Mouse (Mus musculus) stomach, embryonic 16.5 days (tissue): ENCODE data around the gene Spag16. TPM values are rescaled to one million over a fixed set of nuclear protein-coding genes. Genes with fewer than 3 reads are reported as not detected.

ENCODE experiments used
- ATAC-seq: fragments of 200-750 bp; cut with Nextera tagmentation; 2 replicates; pipeline ENCODE4 v1.8.0; 2017; ENCODE audit warnings: moderate number of reproducible peaks, moderate TSS enrichment; ENCODE audit not compliant: insufficient read depth, low FRiP score
- H3K27ac ChIP-seq: fragments of 300-500 bp; sonication (generic); 2 replicates; pipeline ENCODE4 v1.5.1; 2014; ENCODE audit warnings: low read length
- H3K27me3 ChIP-seq: fragments of 300-500 bp; sonication (generic); 2 replicates; pipeline ENCODE4 v1.6.1; 2014; ENCODE audit warnings: low read length, control low read depth, mixed read lengths; ENCODE audit not compliant: control insufficient read depth, insufficient read depth
- H3K36me3 ChIP-seq: fragments of 300-500 bp; sonication (generic); 2 replicates; pipeline ENCODE4 v1.6.1; 2014; ENCODE audit warnings: low read length; ENCODE audit not compliant: control insufficient read depth, insufficient read depth
- H3K4me1 ChIP-seq: fragments of 300-500 bp; sonication (generic); 2 replicates; pipeline ENCODE4 v1.6.1; 2014; ENCODE audit warnings: low read length, control low read depth, mixed read lengths; ENCODE audit not compliant: control insufficient read depth, insufficient read depth
- H3K4me2 ChIP-seq: fragments of 300-500 bp; sonication (generic); 2 replicates; pipeline ENCODE4 v1.6.1; 2014; ENCODE audit warnings: low read depth, low read length, mixed read lengths
- H3K4me3 ChIP-seq: fragments of 300-500 bp; sonication (generic); replicated peaks from 2 replicates; pipeline ENCODE4 v1.5.1; 2014; ENCODE audit warnings: mild to moderate bottlenecking, low read length
- H3K9ac ChIP-seq: fragments of 300-500 bp; sonication (generic); 2 replicates; pipeline ENCODE4 v1.6.1; 2014; ENCODE audit warnings: low read length
- H3K9me3 ChIP-seq: fragments of 300-500 bp; sonication (generic); replicated peaks from 2 replicates; pipeline ENCODE4 v1.6.1; 2016; ENCODE audit warnings: low read length, control low read depth; ENCODE audit not compliant: control insufficient read depth
- WGBS: fragments of 180-500 bp; shearing (Covaris S2); extraction: QIAGEN DNeasy Blood & Tissue Kit; methylation state at CpG from one replicate; pipeline ENCODE4 v1.1.7; 2014; 5-methylcytosine and 5-hydroxymethylcytosine counted together
- polyA plus RNA-seq: library from polyadenylated mRNA; unstranded; fragments of >200 nt; fragmentation: Nextera tagmentation; extraction: Ambion mirVana; gene quantifications from 2 replicates; pipeline ENCODE4 v1.2.1, GENCODE M21; 2015

Spag16 gene
- polyA plus RNA-seq, 1 experiment from 2014 or later, result 0.04 TPM

DNA sequence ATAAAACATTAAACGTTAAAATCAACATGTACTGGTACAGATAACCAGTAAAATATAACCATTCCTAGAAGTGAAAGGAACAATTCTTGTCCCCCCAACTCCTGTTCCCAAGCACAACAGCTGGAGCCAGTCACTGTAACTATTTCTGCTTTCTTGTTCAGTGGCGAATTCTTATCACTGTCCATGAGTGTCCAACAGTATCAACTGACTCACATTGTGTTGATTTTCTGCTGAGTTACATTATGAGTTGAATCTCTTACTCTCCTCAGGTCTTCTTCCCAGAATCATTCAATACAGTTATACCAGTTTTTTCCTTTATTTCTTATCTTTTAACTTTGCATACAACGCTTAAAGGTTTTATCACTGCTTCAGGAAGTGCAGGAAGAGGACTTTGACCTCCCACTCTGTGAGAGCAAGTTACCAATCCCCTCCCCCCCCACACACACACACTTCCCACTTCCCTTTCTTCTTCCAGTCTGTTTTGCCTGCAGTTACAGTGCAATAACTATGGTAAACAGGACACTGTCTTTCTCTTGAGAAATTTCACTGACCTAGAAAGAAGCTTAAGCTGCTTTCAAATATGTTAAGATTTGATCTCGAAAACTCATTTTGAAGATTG is 353.5 kb downstream of the Spag16 start:
- Histone ChIP-seq H3K4me3 (no peak overlapping the region), H3K27me3 (no peaks in the 10 kb centered on the region), H3K9ac (no peak overlapping the region), H3K36me3 (no peaks in the 10 kb centered on the region), H3K4me2 (no peak overlapping the region), H3K4me1 (no peaks in the 10 kb centered on the region), H3K9me3 (no peaks in the 10 kb centered on the region), H3K27ac (no peak overlapping the region)
- WGBS, result 46% methylated on average over 4 of the region's 4 CpGs
- peak; percentile 25; the same call in 1 of the 2 replicates for ATAC-seq

DNA sequence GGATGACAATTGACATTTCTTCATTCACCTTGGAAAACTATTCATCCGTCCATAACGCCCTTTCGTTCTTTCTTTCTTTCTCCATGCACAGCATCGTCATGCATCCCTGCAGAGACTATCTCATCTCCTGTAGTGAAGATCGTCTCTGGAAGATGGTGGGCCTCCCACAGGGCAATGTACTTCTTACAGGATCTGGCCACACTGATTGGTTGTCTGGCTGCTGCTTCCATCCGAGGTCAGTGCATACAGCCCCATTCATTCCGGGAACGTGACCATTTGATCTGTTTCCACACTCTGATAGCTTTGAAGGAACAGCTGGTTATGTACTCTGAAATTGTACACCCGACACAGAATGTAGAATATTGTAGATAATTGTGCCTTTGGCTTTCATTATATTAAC is 438.0 kb downstream of the Spag16 start:
- no peaks in the 10 kb centered on the region for H3K27me3 ChIP-seq
- no peak for ATAC-seq
- H3K36me3 ChIP-seq, result no peaks in the 10 kb centered on the region
- WGBS, result 74% methylated on average over 9 of the region's 9 CpGs
- H3K4me1 ChIP-seq, result no peaks in the 10 kb centered on the region
- no peak overlapping the region for H3K27ac ChIP-seq
- H3K4me2 ChIP-seq, result no peak overlapping the region
- H3K4me3 ChIP-seq, result no peak overlapping the region
- H3K9me3 ChIP-seq, result no peaks in the 10 kb centered on the region
- H3K9ac ChIP-seq, result no peak overlapping the region

DNA sequence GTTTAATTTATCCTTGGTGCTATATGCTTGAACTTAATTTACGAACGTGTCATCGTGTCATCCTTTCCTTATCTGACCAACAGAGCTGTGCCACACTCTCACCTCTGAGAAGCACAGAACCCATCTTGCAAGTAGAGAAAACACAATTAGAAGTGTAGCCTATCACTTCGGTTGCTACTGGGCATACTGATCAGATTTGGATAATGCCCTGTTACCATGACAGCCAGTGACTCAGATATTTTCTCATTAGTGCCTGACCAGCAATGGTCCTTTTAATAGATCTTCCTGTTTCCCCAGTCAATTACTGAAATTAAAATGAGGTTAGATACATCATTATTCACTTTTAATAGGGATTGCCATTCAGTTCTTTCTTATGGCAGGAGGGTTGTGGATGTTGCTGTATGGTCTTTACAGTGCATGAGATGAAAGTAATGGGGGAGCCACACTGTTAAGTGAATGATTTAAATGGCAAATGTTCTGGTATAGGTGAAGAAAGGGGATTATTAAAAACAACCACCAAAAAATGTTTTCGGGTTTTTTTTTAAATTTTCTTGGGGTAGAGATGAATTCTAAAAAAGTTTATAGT is 439.2 kb downstream of the Spag16 start:
- H3K9ac ChIP-seq, result no peak overlapping the region
- ATAC-seq, result no peak

DNA sequence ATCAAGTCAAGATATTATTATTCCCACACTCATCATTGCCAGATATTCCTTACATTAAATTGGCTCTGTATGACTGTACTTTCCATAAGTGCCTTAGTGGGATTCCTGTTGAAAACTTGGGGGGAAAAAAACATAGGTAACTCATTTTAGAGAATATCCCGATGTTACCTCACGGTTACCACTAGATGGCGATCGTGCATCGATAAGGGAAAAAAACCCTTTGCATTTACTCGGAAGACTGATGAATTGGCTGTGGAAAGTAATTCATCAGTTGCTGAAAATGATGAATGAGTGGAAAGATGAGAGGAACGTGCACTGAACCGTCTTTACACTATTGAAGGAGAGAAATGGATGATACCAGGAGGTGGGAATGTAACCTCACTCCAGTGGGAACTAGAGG is 443.4 kb downstream of the Spag16 start:
- 9% methylated on average over 8 of the region's 8 CpGs for WGBS
- no peaks in the 10 kb centered on the region for H3K27me3 ChIP-seq
- no peak overlapping the region for H3K4me2 ChIP-seq
- no peak overlapping the region for H3K27ac ChIP-seq
- H3K9ac ChIP-seq, result no peak overlapping the region
- no peak for ATAC-seq
- no peaks in the 10 kb centered on the region for H3K36me3 ChIP-seq
- no peak overlapping the region for H3K4me3 ChIP-seq
- H3K9me3 ChIP-seq, result no peaks in the 10 kb centered on the region
- no peaks in the 10 kb centered on the region for H3K4me1 ChIP-seq

More for the DNA sequence above, 439.2 kb downstream of the Spag16 start:
- no peak overlapping the region for H3K4me3 ChIP-seq
- no peaks in the 10 kb centered on the region for H3K27me3 ChIP-seq
- H3K27ac ChIP-seq, result no peak overlapping the region
- H3K4me1 ChIP-seq, result no peaks in the 10 kb centered on the region
- 83% methylated on average over 5 of the region's 5 CpGs for WGBS
- H3K9me3 ChIP-seq, result no peaks in the 10 kb centered on the region
- no peaks in the 10 kb centered on the region for H3K36me3 ChIP-seq
- H3K4me2 ChIP-seq, result no peak overlapping the region

DNA sequence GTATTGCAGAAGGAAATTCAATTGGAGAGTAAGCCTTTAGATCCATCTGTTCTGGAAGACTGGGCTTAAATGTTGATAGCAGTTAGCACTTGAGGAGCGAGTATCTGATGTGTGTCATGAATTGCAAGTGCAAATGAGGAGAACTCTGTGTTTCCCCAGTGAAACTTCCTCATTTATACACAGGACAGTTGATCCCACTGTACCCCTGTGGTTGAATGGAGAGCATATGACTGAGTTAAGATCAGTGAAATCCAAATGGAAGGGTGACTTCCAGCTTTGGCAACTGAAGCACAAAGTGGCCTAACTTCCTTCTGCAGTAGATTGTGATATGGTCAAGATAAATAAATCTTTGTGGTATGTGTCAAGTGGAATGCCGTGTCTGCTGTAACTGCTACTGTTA is 446.0 kb downstream of the Spag16 start:
- no peak overlapping the region for H3K9ac ChIP-seq
- no peaks in the 10 kb centered on the region for H3K9me3 ChIP-seq
- H3K4me3 ChIP-seq, result no peak overlapping the region
- no peaks in the 10 kb centered on the region for H3K36me3 ChIP-seq
- no peak for ATAC-seq
- 57% methylated on average over 2 of the region's 2 CpGs for WGBS
- H3K4me1 ChIP-seq, result no peaks in the 10 kb centered on the region
- no peak overlapping the region for H3K4me2 ChIP-seq
- H3K27me3 ChIP-seq, result no peaks in the 10 kb centered on the region
- H3K27ac ChIP-seq, result no peak overlapping the region

DNA sequence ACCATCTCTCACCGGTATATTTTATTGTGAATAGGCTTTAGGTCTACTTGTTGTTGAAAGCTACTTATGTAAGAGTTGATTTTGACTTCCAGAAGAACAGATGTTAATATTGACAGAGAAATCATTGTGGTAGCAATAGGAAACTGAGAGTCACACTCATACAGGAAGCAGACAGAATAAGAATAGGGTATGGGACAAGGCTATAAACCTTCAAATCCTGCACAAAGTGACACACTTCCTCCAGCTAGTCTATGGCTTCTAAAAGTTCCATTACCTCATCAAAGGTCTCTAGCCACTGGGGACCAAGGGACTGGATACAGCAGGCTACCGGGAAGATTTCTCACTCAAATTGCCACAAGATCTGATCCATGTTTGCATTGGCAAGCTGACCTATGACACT is 452.5 kb downstream of the Spag16 start:
- 64% methylated on average over 2 of the region's 2 CpGs for WGBS
- H3K27me3 ChIP-seq, result no peaks in the 10 kb centered on the region
- no peak overlapping the region for H3K4me3 ChIP-seq
- no peak for ATAC-seq
- H3K36me3 ChIP-seq, result no peaks in the 10 kb centered on the region
- no peak overlapping the region for H3K27ac ChIP-seq
- no peaks in the 10 kb centered on the region for H3K9me3 ChIP-seq
- H3K9ac ChIP-seq, result no peak overlapping the region
- H3K4me2 ChIP-seq, result no peak overlapping the region
- no peaks in the 10 kb centered on the region for H3K4me1 ChIP-seq

DNA sequence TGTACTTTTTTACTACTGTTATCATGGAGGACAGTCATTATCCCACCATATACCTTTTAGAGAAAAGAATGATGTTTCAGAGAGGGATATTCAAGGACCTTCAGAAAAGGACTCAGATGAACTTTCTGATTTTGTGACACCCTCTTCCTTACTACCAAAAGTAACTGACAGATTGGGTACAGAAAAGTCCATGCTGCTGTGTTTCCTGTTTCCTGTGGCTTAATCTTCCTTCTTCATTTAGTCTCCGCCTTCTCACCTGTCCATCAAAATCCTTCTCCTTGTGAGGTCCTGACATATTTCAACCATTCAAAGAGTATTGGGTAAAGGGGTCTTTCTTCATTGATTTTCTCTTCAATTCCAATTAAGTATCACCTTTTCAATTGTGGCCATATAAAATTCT is 456.6 kb downstream of the Spag16 start:
- WGBS, result 84% methylated on average over 1 of the region's 1 CpGs
- Histone ChIP-seq H3K4me1 (no peaks in the 10 kb centered on the region), H3K9ac (no peak overlapping the region), H3K36me3 (no peaks in the 10 kb centered on the region), H3K4me2 (no peak overlapping the region), H3K27me3 (no peaks in the 10 kb centered on the region), H3K4me3 (no peak overlapping the region), H3K27ac (no peak overlapping the region), H3K9me3 (no peaks in the 10 kb centered on the region)
- ATAC-seq, result no peak

DNA sequence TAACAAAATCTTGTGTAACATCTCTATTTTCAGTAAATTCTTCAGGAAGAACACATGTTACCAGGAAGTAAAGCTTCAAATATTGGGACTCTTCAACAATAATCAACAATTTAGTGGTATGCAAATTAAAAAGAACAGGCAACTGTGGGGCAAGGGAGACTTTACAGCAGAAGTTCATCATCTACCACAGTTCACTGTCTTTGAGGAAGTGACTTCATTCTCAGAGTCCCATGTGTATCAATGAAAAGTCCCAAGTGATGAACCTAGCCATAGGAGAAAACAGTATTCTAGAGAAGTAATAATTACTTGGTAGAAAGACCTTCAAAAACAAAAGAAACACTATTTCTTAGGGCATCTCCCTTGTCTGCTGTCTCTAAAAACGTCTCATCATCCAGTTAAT is 457.4 kb downstream of the Spag16 start:
- Histone ChIP-seq H3K4me1 (no peaks in the 10 kb centered on the region), H3K9ac (no peak overlapping the region), H3K4me3 (no peak overlapping the region), H3K27ac (no peak overlapping the region), H3K9me3 (no peaks in the 10 kb centered on the region), H3K36me3 (no peaks in the 10 kb centered on the region), H3K27me3 (no peaks in the 10 kb centered on the region), H3K4me2 (no peak overlapping the region)
- 47% methylated on average over 1 of the region's 1 CpGs for WGBS
- ATAC-seq, result no peak

DNA sequence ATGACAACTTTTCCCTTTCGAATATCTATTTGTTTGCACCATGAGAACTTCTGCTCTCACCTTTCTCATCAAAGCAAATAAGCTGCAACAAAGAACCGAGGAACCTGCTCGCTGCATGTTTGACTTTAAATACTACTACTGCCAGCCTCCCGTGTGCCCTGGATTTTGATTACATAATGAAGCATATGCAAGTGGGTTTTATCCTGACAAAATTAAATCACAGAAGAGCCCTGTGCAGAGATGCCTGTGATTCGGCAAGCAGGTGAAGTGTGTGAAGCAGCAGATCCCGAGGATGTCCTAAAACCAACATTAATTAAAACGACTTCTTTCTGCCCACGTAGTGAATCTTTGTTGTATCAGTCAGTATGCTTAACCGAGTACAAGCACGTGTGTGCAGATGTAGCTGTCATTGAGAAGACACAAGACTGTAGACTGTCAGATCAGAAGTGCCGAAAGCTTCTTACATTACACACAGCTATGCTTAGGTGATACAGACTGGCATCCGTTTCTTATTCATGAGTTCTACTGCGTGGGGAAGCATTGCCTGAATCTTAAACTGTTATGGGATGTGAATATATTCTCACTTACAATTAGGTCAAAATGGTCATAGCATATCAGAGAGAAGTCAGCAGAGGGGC is 489.5 kb downstream of the Spag16 start:
- Histone ChIP-seq H3K4me2 (no peak overlapping the region), H3K9me3 (no peaks in the 10 kb centered on the region), H3K4me1 (no peaks in the 10 kb centered on the region), H3K27me3 (no peaks in the 10 kb centered on the region), H3K4me3 (no peak overlapping the region), H3K36me3 (no peaks in the 10 kb centered on the region), H3K27ac (no peak overlapping the region), H3K9ac (no peak overlapping the region)
- ATAC-seq, result no peak
- 75% methylated on average over 13 of the region's 13 CpGs for WGBS
